Mouse (Mus musculus): Measurements from ENCODE around the gene Grk2.

DNA sequence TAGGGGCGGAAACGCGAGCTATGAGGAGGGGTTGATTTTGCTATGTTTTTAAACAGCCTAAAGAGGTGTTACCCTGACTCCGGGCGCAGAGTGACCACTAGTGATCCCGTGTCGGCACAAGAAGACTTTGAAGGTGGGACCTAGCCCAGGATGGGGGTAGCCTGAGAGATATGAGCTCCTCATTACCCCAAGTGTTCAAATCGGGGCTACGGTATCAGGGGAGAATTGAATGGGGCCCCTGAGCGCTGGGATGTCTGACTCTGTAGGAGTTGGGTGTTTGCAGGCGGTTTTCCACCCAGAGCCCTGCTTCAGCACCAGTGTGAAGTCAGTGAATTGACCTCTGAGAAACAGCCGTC is 48.1 kb downstream of the Grk2 start:
- no peak for TF ChIP-seq CTCF (IDR thresholded peaks at IDR 0.05; ENCODE audit: low read depth, low read length)
- no peak for TF ChIP-seq POLR2A (IDR thresholded peaks at IDR 0.05; ENCODE audit: extremely low read depth, insufficient read depth, low read length)

Measured in liver, adult 2 months (tissue).